Mouse (Mus musculus) megakaryocyte, embryonic 14.5 days (primary cell): ENCODE results near the gene H2-DMb1.

Source experiments
- FLI1 ChIP-seq: IDR thresholded peaks from 2 replicates; pipeline ENCODE4 v1.6.1; 2012; ENCODE audit warnings: low read length, inconsistent platforms, mixed read lengths
- GATA1 ChIP-seq: IDR thresholded peaks from 3 replicates; pipeline ENCODE4 v1.6.1; 2012; ENCODE audit warnings: mixed read lengths, low read length, inconsistent platforms, borderline replicate concordance

DNA sequence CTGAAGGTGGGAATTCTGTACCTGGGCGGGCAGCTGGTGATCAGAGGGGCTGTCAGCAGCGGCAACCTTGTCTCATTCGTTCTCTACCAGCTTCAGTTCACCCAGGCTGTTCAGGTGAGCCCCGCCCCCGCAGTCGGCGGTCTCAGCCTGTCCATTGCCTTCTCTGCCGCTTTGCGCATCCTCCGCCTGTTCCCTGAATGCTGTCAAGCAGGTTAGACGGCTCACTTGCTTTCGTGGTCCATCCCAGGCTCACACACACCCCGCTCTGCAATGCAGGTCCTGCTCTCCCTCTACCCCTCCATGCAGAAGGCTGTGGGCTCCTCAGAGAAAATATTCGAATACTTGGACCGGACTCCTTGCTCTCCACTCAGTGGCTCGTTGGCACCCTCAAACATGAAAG is 40.0 kb downstream of the H2-DMb1 start:
- TF ChIP-seq GATA1 (no peak), FLI1 (no peak)
